Mouse (Mus musculus) liver, embryonic 14.5 days (tissue): ENCODE data around the gene Rngtt. TPM values are rescaled to one million over a fixed set of nuclear protein-coding genes. Genes with fewer than 3 reads are reported as not detected.

Experiments used
- ATAC-seq: fragments of 200-750 bp; cut with Nextera tagmentation; 2 replicates; pipeline ENCODE4 v1.8.0; 2017; ENCODE audit warnings: moderate number of reproducible peaks, mild to moderate bottlenecking, moderate library complexity; ENCODE audit not compliant: insufficient read depth
- DNase-seq, 3 experiments: peaks; one replicate each; pipeline ENCODE4 v3.0.0-alpha.2; 2012 to 2013; ENCODE audit warnings: low read depth in 3 of 3, low spot score in 3 of 3
- H3K27ac ChIP-seq: fragments of 300-500 bp; sonication (generic); 2 replicates; pipeline ENCODE4 v1.5.1; 2014; ENCODE audit warnings: moderate library complexity, mild to moderate bottlenecking, control low read depth, inconsistent platforms
- H3K27me3 ChIP-seq: fragments of 300-500 bp; sonication (generic); 2 replicates; pipeline ENCODE4 v1.6.1; 2014; ENCODE audit warnings: mild to moderate bottlenecking, low read length, moderate library complexity; ENCODE audit not compliant: control insufficient read depth, insufficient read depth
- H3K36me3 ChIP-seq: fragments of 300-500 bp; sonication (generic); replicated peaks from 2 replicates; pipeline ENCODE4 v1.6.1; 2014; ENCODE audit warnings: low read depth; ENCODE audit not compliant: control insufficient read depth, insufficient read depth
- H3K4me1 ChIP-seq, 2 experiments: fragments of 200-500 bp in 1 of 2; fragments of 300-500 bp in 1 of 2; sonication (generic) in 1 of 2; replicated peaks; 2 replicates each; pipeline ENCODE4 v1.6.1; 2012 to 2014; ENCODE audit warnings: antibody characterized with exemption in 1 of 2, inconsistent platforms in 1 of 2, low read length in 1 of 2; ENCODE audit not compliant: control insufficient read depth in 2 of 2, insufficient read depth in 2 of 2
- H3K4me2 ChIP-seq: fragments of 300-500 bp; sonication (generic); 2 replicates; pipeline ENCODE4 v1.6.1; 2014; ENCODE audit warnings: low read depth, mild to moderate bottlenecking, control low read depth, moderate library complexity
- H3K4me3 ChIP-seq, 2 experiments: fragments of 200-500 bp in 1 of 2; fragments of 300-500 bp in 1 of 2; sonication (generic) in 1 of 2; 2 replicates each; pipeline ENCODE4 v1.5.1; 2012 to 2014; ENCODE audit warnings: low read depth in 2 of 2, low read length in 2 of 2, mild to moderate bottlenecking in 2 of 2, control low read depth in 1 of 2, inconsistent platforms in 1 of 2, moderate library complexity in 1 of 2; ENCODE audit not compliant: insufficient read depth in 1 of 2
- H3K9ac ChIP-seq: fragments of 300-500 bp; sonication (generic); replicated peaks from 2 replicates; pipeline ENCODE4 v1.6.1; 2014; ENCODE audit warnings: mild to moderate bottlenecking, control low read depth, moderate library complexity
- H3K9me3 ChIP-seq: fragments of 300-500 bp; sonication (generic); 2 replicates; pipeline ENCODE4 v1.6.1; 2016; ENCODE audit warnings: low read length, mixed read lengths; ENCODE audit not compliant: control insufficient read depth
- CTCF ChIP-seq: IDR thresholded peaks from 2 replicates; pipeline ENCODE4 v1.5.1; 2016; ENCODE audit warnings: antibody characterized with exemption, low read depth, control low read depth
- EP300 ChIP-seq: IDR thresholded peaks from 2 replicates; pipeline ENCODE4 v1.6.1; 2016; ENCODE audit warnings: antibody characterized with exemption, low read depth
- WGBS: fragments of 180-500 bp; shearing (Covaris S2); extraction: QIAGEN DNeasy Blood & Tissue Kit; methylation state at CpG from one replicate; pipeline ENCODE4 v1.1.7; 2014; ENCODE audit not compliant: insufficient replicate concordance; 5-methylcytosine and 5-hydroxymethylcytosine counted together
- polyA plus RNA-seq, 2 experiments: library from polyadenylated mRNA; depleted of rRNA in 1 of 2; stranded (reverse) in 1 of 2; unstranded in 1 of 2; fragments of >200 nt; fragmentation: Nextera tagmentation in 1 of 2; extraction: Ambion mirVana in 1 of 2; gene quantifications; 2 replicates each; pipeline versions ENCODE4 v1.2.1 to v1.2.3; 2012 to 2014

Rngtt gene
- polyA plus RNA-seq, 2 experiments = 4.3 to 12.6 TPM

GRCm38 (mm10) chr4:33498160-33498874 is 188.2 kb downstream of the Rngtt start:
- no peak for ATAC-seq
- WGBS = 71% methylated on average over 4 of the region's 4 CpGs
- no peaks in the 10 kb centered on the region for H3K27me3 ChIP-seq
- no peak for DNase-seq
- no peak overlapping the region for H3K27ac ChIP-seq
- H3K9me3 ChIP-seq = no peaks in the 10 kb centered on the region
- H3K4me2 ChIP-seq = no peak overlapping the region
- peaks cover 3% of the 10 kb centered on the region for H3K36me3 ChIP-seq
- no peak overlapping the region for H3K9ac ChIP-seq
- TF ChIP-seq CTCF = no peak
- TF ChIP-seq EP300 = no peak
- H3K4me3 ChIP-seq = no peak overlapping the region
- H3K4me1 ChIP-seq = peaks cover 2 to 6% of the 10 kb centered on the region in 2 experiments; a peak in 1 of 4 replicates

- TF ChIP-seq CTCF = no peak
- TF ChIP-seq EP300 = no peak
- Histone ChIP-seq H3K27ac (no peak overlapping the region), H3K4me1 (no peaks in the 10 kb centered on the region), H3K4me3 (no peak overlapping the region), H3K27me3 (no peaks in the 10 kb centered on the region), H3K9ac (no peak overlapping the region), H3K4me2 (no peak overlapping the region), H3K9me3 (no peaks in the 10 kb centered on the region), H3K36me3 (no peaks in the 10 kb centered on the region)
- DNase-seq (no peak), ATAC-seq (no peak)
Observed at GRCm38 (mm10) chr4:33506638-33507037, 196.5 kb downstream of the Rngtt start.

GRCm38 (mm10) chr4:33510544-33510943 is 200.4 kb downstream of the Rngtt start:
- no peak overlapping the region for H3K9ac ChIP-seq
- no peaks in the 10 kb centered on the region for H3K9me3 ChIP-seq
- no peaks in the 10 kb centered on the region for H3K4me1 ChIP-seq
- no peak for TF ChIP-seq EP300
- TF ChIP-seq CTCF = no peak
- H3K4me3 ChIP-seq = no peak overlapping the region
- ATAC-seq = no peak
- 78% methylated on average over 10 of the region's 10 CpGs for WGBS
- H3K27ac ChIP-seq = no peak overlapping the region
- no peaks in the 10 kb centered on the region for H3K36me3 ChIP-seq
- no peak overlapping the region for H3K4me2 ChIP-seq
- H3K27me3 ChIP-seq = no peaks in the 10 kb centered on the region
- DNase-seq = no peak

GRCm38 (mm10) chr4:33513421-33513820 is 203.3 kb downstream of the Rngtt start:
- no peaks in the 10 kb centered on the region for H3K36me3 ChIP-seq
- H3K9ac ChIP-seq = no peak overlapping the region
- no peak for ATAC-seq
- TF ChIP-seq EP300 (no peak), CTCF (no peak)
- no peak overlapping the region for H3K4me3 ChIP-seq
- H3K4me2 ChIP-seq = no peak overlapping the region
- no peaks in the 10 kb centered on the region for H3K4me1 ChIP-seq
- no peak overlapping the region for H3K27ac ChIP-seq
- 18% methylated on average over 3 of the region's 3 CpGs for WGBS
- no peaks in the 10 kb centered on the region for H3K27me3 ChIP-seq
- H3K9me3 ChIP-seq = no peaks in the 10 kb centered on the region
- no peak for DNase-seq

GRCm38 (mm10) chr4:33514108-33515000 is 204.2 kb downstream of the Rngtt start:
- ATAC-seq = no peak
- no peak for TF ChIP-seq EP300
- no peak for TF ChIP-seq CTCF

More at GRCm38 (mm10) chr4:33514108-33515000, 204.2 kb downstream of the Rngtt start:
- no peaks in the 10 kb centered on the region for H3K4me1 ChIP-seq
- H3K9me3 ChIP-seq = no peaks in the 10 kb centered on the region
- no peaks in the 10 kb centered on the region for H3K27me3 ChIP-seq
- WGBS = 69% methylated on average over 10 of the region's 10 CpGs
- no peak overlapping the region for H3K9ac ChIP-seq
- H3K4me2 ChIP-seq = no peak overlapping the region
- no peaks in the 10 kb centered on the region for H3K36me3 ChIP-seq
- DNase-seq = no peak
- no peak overlapping the region for H3K4me3 ChIP-seq
- H3K27ac ChIP-seq = no peak overlapping the region
